Mouse (Mus musculus) heart, embryonic 16.5 days (tissue): ENCODE results near the gene Opalin. TPM values are rescaled to one million over a fixed set of nuclear protein-coding genes. Genes with fewer than 3 reads are reported as not detected.

ENCODE experiments used
- ATAC-seq: fragments of 200-750 bp; cut with Nextera tagmentation; replicated peaks from 2 replicates; pipeline ENCODE4 v1.8.0; 2017; ENCODE audit warnings: moderate number of reproducible peaks; ENCODE audit not compliant: insufficient read depth, low FRiP score; ENCODE audit errors: extremely low read depth
- H3K27ac ChIP-seq: fragments of 300-500 bp; sonication (generic); 2 replicates; pipeline ENCODE4 v1.5.1; 2014; ENCODE audit warnings: mild to moderate bottlenecking, low read length, control low read depth, moderate library complexity
- H3K27me3 ChIP-seq: fragments of 300-500 bp; sonication (generic); 2 replicates; pipeline ENCODE4 v1.6.1; 2014; ENCODE audit warnings: low read length, mixed read lengths; ENCODE audit not compliant: control insufficient read depth, insufficient read depth
- H3K36me3 ChIP-seq: fragments of 300-500 bp; sonication (generic); 2 replicates; pipeline ENCODE4 v1.6.1; 2014; ENCODE audit not compliant: control insufficient read depth, insufficient read depth
- H3K4me1 ChIP-seq: fragments of 300-500 bp; sonication (generic); 2 replicates; pipeline ENCODE4 v1.6.1; 2014; ENCODE audit warnings: low read length, mixed read lengths; ENCODE audit not compliant: control insufficient read depth, insufficient read depth
- H3K4me2 ChIP-seq: fragments of 300-500 bp; sonication (generic); 2 replicates; pipeline ENCODE4 v1.6.1; 2014; ENCODE audit warnings: low read depth, mild to moderate bottlenecking, control low read depth, low read length
- H3K4me3 ChIP-seq: fragments of 300-500 bp; sonication (generic); 2 replicates; pipeline ENCODE4 v1.5.1; 2014; ENCODE audit warnings: mild to moderate bottlenecking, control low read depth, low read length
- H3K9ac ChIP-seq: fragments of 300-500 bp; sonication (generic); 2 replicates; pipeline ENCODE4 v1.6.1; 2014; ENCODE audit warnings: low read length, control low read depth
- H3K9me3 ChIP-seq: fragments of 300-500 bp; sonication (generic); replicated peaks from 2 replicates; pipeline ENCODE4 v1.6.1; 2016; ENCODE audit warnings: low read length; ENCODE audit not compliant: control insufficient read depth
- WGBS: fragments of 180-500 bp; shearing (Covaris S2); extraction: QIAGEN DNeasy Blood & Tissue Kit; methylation state at CpG from one replicate; pipeline ENCODE4 v1.1.7; 2014; 5-methylcytosine and 5-hydroxymethylcytosine counted together
- polyA plus RNA-seq: library from polyadenylated mRNA; unstranded; fragments of >200 nt; fragmentation: Nextera tagmentation; extraction: Ambion mirVana; gene quantifications from 2 replicates; pipeline ENCODE4 v1.2.1, GENCODE M21; 2015

The Opalin gene
- polyA plus RNA-seq, 1 experiment from 2014 or later: not detected

DNA sequence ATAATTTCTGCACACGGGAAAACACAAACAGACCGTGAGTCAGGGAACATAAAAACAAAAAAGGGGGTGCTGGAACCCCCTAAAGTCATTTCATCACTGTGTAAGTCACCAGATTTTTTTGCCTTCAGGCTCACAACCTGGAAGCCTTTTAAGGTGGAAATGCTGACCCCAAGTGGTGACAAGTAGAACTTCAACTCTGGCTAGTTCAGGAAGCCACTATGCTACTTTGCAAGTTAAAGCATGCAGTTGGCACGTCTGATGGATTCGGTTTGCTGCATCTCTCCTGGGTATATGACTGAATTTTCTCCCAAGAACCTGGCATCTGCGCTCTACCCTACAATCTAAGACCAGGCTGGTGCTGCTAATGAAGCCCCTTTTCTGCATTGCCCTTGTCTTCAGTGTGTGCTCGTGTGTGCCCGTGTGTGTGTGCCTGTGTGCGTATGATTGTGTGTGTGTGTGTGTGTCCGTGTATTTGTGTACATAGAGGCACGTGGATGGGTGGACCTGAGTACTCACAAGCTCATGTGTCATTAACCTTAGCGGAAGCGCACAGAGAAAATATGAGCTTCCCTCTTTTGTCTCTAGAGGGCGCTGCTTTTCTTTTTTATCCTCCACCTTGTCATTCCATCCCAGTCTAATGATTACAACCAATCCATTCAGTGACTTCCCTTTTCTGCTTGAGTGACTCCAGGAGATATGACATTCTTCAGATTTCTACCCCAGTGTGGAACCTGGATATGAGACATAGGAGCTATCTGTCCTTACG lies 60.8 kb downstream of the Opalin start:
- no peaks in the 10 kb centered on the region for H3K9me3 ChIP-seq
- no peak overlapping the region for H3K9ac ChIP-seq
- no peaks in the 10 kb centered on the region; the same call in 1 of the 2 replicates for H3K27me3 ChIP-seq
- H3K27ac ChIP-seq: no peak overlapping the region
- H3K36me3 ChIP-seq: no peaks in the 10 kb centered on the region
- 17% methylated on average over 14 of the region's 14 CpGs for WGBS
- H3K4me3 ChIP-seq: 0 out of 2 replicates have a peak overlapping the region, but pooled peaks have one; percentile 9
- peak; percentile 21; the same call in 1 of the 2 replicates for ATAC-seq
- peak overlapping the region; percentile 55 for H3K4me2 ChIP-seq
- peaks cover 3% of the 10 kb centered on the region; the same call in 1 of the 2 replicates for H3K4me1 ChIP-seq

DNA sequence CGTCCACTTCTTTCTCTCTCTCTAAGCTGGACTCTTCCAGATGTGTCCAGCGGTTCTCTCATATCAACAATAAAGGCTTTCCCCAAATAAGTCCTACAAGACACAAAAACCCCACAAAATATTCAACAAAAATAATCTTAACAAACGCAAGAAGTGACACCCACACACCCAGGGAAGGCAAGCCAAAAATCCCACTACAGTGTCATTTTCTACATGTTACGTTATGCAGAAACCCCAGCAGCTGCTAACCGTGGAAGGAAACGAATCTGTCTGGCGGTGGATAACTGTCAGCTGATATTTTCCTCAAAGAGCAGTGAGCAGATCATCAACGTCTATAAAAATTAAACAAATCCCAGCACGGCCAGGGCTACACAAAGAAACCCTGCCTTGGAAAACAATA lies 62.9 kb downstream of the Opalin start:
- no peak overlapping the region for H3K27ac ChIP-seq
- 17% methylated on average over 9 of the region's 9 CpGs for WGBS
- no peaks in the 10 kb centered on the region for H3K36me3 ChIP-seq
- H3K4me1 ChIP-seq: peaks cover 3% of the 10 kb centered on the region; the same call in 1 of the 2 replicates
- no peak overlapping the region; the same call in 1 of the 2 replicates for H3K4me2 ChIP-seq
- ATAC-seq: no peak
- no peak overlapping the region for H3K4me3 ChIP-seq
- H3K9me3 ChIP-seq: no peaks in the 10 kb centered on the region
- no peak overlapping the region for H3K9ac ChIP-seq
- no peaks in the 10 kb centered on the region; the same call in 1 of the 2 replicates for H3K27me3 ChIP-seq

DNA sequence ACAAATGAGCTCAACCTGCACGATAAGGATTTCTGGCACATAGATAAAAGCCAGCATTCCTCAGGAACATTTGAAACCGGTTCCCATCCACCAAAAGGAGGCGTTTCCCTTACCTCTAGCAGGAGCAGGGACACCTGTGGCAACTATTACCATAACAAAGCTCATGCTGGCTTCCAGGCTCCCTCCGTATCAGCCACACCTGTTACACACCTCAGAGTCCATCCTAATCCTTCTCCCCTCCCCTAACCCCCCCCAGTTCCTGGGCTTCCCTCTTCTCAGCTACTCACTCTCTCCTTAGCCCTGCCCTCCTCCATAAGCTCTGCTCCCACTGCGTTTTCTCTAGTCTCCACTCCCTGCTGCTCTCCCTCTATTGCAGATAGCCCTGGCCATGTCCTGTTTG lies 63.3 kb downstream of the Opalin start:
- Histone ChIP-seq H3K27ac (no peak overlapping the region), H3K36me3 (no peaks in the 10 kb centered on the region), H3K9ac (no peak overlapping the region), H3K9me3 (no peaks in the 10 kb centered on the region), H3K27me3 (no peaks in the 10 kb centered on the region; the same call in none of the 2 replicates), H3K4me2 (no peak overlapping the region; the same call in 1 of the 2 replicates), H3K4me3 (no peak overlapping the region), H3K4me1 (peaks cover 3% of the 10 kb centered on the region; the same call in 1 of the 2 replicates)
- 6% methylated on average over 5 of the region's 5 CpGs for WGBS
- no peak for ATAC-seq

Other genes with a start within 250 kb of the Opalin start
- gene Ccnj, start 245.8 kb downstream of the Opalin start, polyA plus RNA-seq: 6.3 and 6.6 TPM in 2 replicates
- gene Zfp518a, start 182.4 kb downstream of the Opalin start, polyA plus RNA-seq: 6.3 and 6.9 TPM in 2 replicates
- 0.60 and 0.75 TPM in 2 replicates for gene Blnk, start 82.6 kb downstream of the Opalin start, polyA plus RNA-seq
- gene Dntt, start 47.8 kb downstream of the Opalin start, polyA plus RNA-seq: 0.28 TPM in 1 of 2 replicates, not detected in the other
- 0.12 and 0.20 TPM in 2 replicates for gene Tll2, start 129.7 kb upstream of the Opalin start, polyA plus RNA-seq
- 87.7 and 95.1 TPM in 2 replicates for gene Tm9sf3, start 186.9 kb upstream of the Opalin start, polyA plus RNA-seq